8 mouse cellular contexts compared by ENCODE assay signal in the genomic region with DNA sequence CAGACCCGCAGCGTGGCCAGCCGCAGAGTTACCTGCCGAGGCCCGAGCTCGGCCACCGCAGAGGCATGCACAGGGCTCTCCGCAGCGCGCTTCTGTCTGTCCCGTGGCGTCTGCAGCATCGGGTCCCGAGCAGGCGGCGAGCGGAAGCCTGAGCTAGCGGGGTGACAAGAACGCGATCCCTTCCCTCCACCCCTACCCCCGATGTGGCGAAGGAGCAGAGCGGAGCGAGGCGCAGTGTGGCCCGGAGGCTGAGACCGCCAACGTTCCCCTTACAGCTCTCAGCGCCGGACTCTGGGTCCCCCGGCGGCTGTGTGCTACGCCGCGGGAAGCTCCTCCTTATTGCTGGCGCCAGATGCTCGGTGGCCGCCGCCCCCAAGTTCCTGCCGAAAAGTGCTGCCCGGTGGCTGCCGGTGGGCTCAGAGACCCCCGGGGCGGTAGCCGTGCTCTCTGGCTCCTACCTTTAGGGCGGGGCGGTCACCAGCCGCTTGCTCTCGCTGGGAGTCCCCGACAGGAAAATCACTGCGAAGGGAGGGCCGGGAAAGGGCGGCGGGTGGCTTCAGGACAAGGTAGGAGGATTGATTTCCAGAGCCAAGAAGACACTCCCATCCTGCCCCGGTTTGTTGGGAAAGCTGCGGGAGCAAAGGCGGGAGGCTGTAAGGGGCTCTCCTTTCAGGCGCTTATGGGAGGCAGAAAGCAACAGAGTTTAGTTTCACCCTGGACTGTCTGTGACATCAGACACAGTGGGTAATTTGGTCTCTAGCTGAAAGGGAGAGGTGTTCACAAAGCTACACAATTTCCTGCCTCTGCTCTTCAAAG. TPM values are rescaled to one million over a fixed set of nuclear protein-coding genes. Genes with fewer than 3 reads are reported as not detected.
A peak's percentile ranks its signal among the peaks of the same experiment; 100 is the strongest.
DNase-seq lines count a peak whose midpoint lies in the region; ATAC-seq and TF ChIP-seq lines count a peak whose summit lies in the region.

No protein-coding gene starts in this region.

- intact Hi-C loops in heart, postnatal 10 days (cut with DNase I) = loop anchor here (5.0 kb wide), 2 partner anchors 46 to 99 kb away; no protein-coding TSS in a partner anchor

- H3K36me3 ChIP-seq in G1E (replicated peaks) = peaks cover 3% of the 10 kb centered on the region
- no peaks in the 10 kb centered on the region for H3K36me3 ChIP-seq in forebrain, embryonic 14.5 days (ENCODE audit: control insufficient read depth, insufficient read depth, low read length)

- no peaks in the 10 kb centered on the region for H3K9me3 ChIP-seq in G1E (replicated peaks)
- H3K9me3 ChIP-seq in forebrain, embryonic 14.5 days (replicated peaks; ENCODE audit: control insufficient read depth, low read length) = 0 out of 2 replicates have a peak, but pooled peaks cover 3% of the 10 kb centered on the region

- H3K4me2 ChIP-seq in forebrain, embryonic 14.5 days (ENCODE audit: low read length) = peak overlapping the region; percentile 96

- no peak overlapping the region for H3K27ac ChIP-seq in forebrain, embryonic 14.5 days (ENCODE audit: low read depth, low read length)

- peaks cover 60% of the 10 kb centered on the region for H3K4me1 ChIP-seq in G1E (ENCODE audit: insufficient read depth, low read depth, low read length)
- no peaks in the 10 kb centered on the region; the same call in 1 of the 2 replicates for H3K4me1 ChIP-seq in forebrain, embryonic 14.5 days (ENCODE audit: control insufficient read depth, insufficient read depth, low read length)

- WGBS in forebrain, embryonic 14.5 days = under 1% methylated on average over 55 of the region's 58 CpGs

- H3K9ac ChIP-seq in forebrain, embryonic 14.5 days (ENCODE audit: low read length) = peak overlapping the region; percentile 77

- TF ChIP-seq CTCF in G1E (IDR thresholded peaks at IDR 0.05; ENCODE audit: low read depth, low read length) = no peak

- no peaks in the 10 kb centered on the region for H3K27me3 ChIP-seq in G1E (ENCODE audit: insufficient read depth, low read length)
- no peaks in the 10 kb centered on the region; the same call in 1 of the 2 replicates for H3K27me3 ChIP-seq in forebrain, embryonic 14.5 days (replicated peaks; ENCODE audit: control insufficient read depth, insufficient read depth, low read length)

- no peak for DNase-seq in G1E (ENCODE audit: low spot score)
- DNase-seq in cerebellum, adult 11-12 months = peak; percentile 14
- peak; percentile 68 for DNase-seq in forebrain, embryonic 14.5 days (ENCODE audit: low spot score)
- DNase-seq in heart, postnatal 10 days = peak; percentile 86
- DNase-seq in kidney, postnatal 36 days = peak; percentile 84 to 85
- DNase-seq in lung, postnatal 25 days (ENCODE audit: low spot score) = peak; percentile 83
- DNase-seq in retina, embryonic 14.5 days (ENCODE audit: low spot score) = peak; percentile 68
- DNase-seq in thymus, postnatal 36 days = peak; percentile 56 to 59

- H3K4me3 ChIP-seq in G1E (ENCODE audit: low read depth, low read length) = peak overlapping the region; percentile 98
- H3K4me3 ChIP-seq in forebrain, embryonic 14.5 days (ENCODE audit: low read depth, low read length) = peak overlapping the region; percentile 72

- peak; percentile 10; the same call in 1 of the 2 replicates for ATAC-seq in G1E (ENCODE audit: extremely low read depth, insufficient number of reproducible peaks, low FRiP score, poor library complexity, severe bottlenecking)
- peak; percentile 92 for ATAC-seq in forebrain, embryonic 14.5 days

RNA-seq across cellular contexts. Expression of gene St3gal6, which starts 0.8 kb away (rescaled TPM):
- 327 and 403 TPM in 2 replicates for total RNA-seq in G1E (2014; fragmentation: Nextera tagmentation)
- 104 and 115 TPM in 2 replicates for total RNA-seq in G1E (2017)
- polyA plus RNA-seq in G1E (2012) = 166 and 198 TPM in 2 replicates
- polyA plus RNA-seq in forebrain, embryonic 14.5 days (2014; fragmentation: Nextera tagmentation; extraction: Ambion mirVana) = 7.8 and 8.3 TPM in 2 replicates
- total RNA-seq in heart, postnatal 10 days (2021) = 10 to 100 TPM; 32.4 to 33.0 TPM
